Mouse (Mus musculus): Measurements from ENCODE around the gene Ankar. TPM values are rescaled to one million over a fixed set of nuclear protein-coding genes. Genes with fewer than 3 reads are reported as not detected.

Gene Ankar
- polyA plus RNA-seq, 1 experiment = not detected

DNA sequence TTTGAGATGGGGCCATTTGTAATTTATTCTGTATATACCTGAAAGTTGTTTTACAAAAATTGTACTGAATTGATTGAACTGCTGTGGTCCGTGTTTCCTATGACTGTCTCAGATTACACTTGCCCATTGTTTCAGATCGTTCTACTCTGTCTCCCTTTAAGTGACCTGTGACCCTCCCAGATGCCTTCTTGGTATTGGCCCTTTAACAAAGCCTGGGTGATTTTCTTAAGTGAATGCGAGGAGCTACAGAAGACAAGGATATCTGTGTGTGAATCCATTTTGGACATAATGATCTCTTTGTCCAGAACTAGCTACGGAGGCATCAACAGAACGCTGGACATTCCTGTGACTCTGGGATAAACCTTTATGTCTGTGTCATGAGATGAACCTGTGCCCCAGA, 65.2 kb downstream of the Ankar start:
- WGBS = 59% methylated on average over 5 of the region's 5 CpGs
- H3K4me1 ChIP-seq (ENCODE audit: control insufficient read depth, insufficient read depth, low read length) = no peaks in the 10 kb centered on the region
- H3K27me3 ChIP-seq (replicated peaks; ENCODE audit: control insufficient read depth, insufficient read depth, low read length) = no peaks in the 10 kb centered on the region
- no peak overlapping the region for H3K4me3 ChIP-seq (ENCODE audit: insufficient read depth, low read depth, low read length)
- DNase-seq = no peak
- TF ChIP-seq CTCF (conservative IDR thresholded peaks at IDR 0.05; ENCODE audit: insufficient read depth, insufficient read length, low read depth, low read length) (no peak), POLR2A (IDR thresholded peaks at IDR 0.05; ENCODE audit: low read depth, low read length) (no peak)
- H3K27ac ChIP-seq (ENCODE audit: insufficient read depth, low read depth, low read length) = no peak overlapping the region
- 0 out of 2 replicates have a peak, but pooled peaks cover 2% of the 10 kb centered on the region for H3K36me3 ChIP-seq (ENCODE audit: control insufficient read depth, insufficient read depth, low read length)

DNA sequence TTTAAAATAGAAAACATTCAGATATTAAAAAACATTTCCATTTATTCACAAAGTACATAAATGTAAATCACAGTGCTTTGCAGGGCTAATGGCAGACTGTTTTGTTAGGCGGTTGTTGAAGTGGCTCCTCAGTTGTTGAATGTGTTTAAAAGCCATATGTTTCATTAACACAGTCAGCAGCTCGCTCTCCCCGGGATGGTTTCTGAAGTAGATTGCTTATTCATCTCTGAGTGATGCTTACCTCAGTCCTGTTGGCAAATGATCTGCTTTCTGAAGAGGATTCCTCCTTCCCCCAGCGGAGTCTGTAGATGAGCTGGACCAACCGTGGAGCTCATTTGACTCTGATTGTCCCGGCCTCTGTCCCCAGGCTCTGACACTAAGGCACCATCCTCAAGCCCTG, 88.2 kb downstream of the Ankar start:
- no peaks in the 10 kb centered on the region for H3K27me3 ChIP-seq (replicated peaks; ENCODE audit: control insufficient read depth, insufficient read depth, low read length)

GRCm38 (mm10) chr1:72609887-72610877, 90.2 kb downstream of the Ankar start:
- 81% methylated on average over 23 of the region's 23 CpGs for WGBS
- H3K36me3 ChIP-seq (ENCODE audit: control insufficient read depth, insufficient read depth, low read length) = no peaks in the 10 kb centered on the region; the same call in none of the 2 replicates
- TF ChIP-seq CTCF (conservative IDR thresholded peaks at IDR 0.05; ENCODE audit: insufficient read depth, insufficient read length, low read depth, low read length) (no peak; the same call in 1 of the 2 replicates), POLR2A (IDR thresholded peaks at IDR 0.05; ENCODE audit: low read depth, low read length) (no peak)
- no peaks in the 10 kb centered on the region; the same call in 1 of the 2 replicates for H3K4me1 ChIP-seq (ENCODE audit: control insufficient read depth, insufficient read depth, low read length)
- H3K4me3 ChIP-seq (ENCODE audit: insufficient read depth, low read depth, low read length) = no peak overlapping the region
- no peak overlapping the region for H3K27ac ChIP-seq (ENCODE audit: insufficient read depth, low read depth, low read length)
- no peaks in the 10 kb centered on the region for H3K27me3 ChIP-seq (replicated peaks; ENCODE audit: control insufficient read depth, insufficient read depth, low read length)
- DNase-seq = peak; percentile 75

More for the DNA sequence above, 88.2 kb downstream of the Ankar start:
- no peaks in the 10 kb centered on the region; the same call in 1 of the 2 replicates for H3K4me1 ChIP-seq (ENCODE audit: control insufficient read depth, insufficient read depth, low read length)
- H3K36me3 ChIP-seq (ENCODE audit: control insufficient read depth, insufficient read depth, low read length) = peaks cover 6% of the 10 kb centered on the region
- TF ChIP-seq POLR2A (IDR thresholded peaks at IDR 0.05; ENCODE audit: low read depth, low read length) = no peak
- no peak for TF ChIP-seq CTCF (conservative IDR thresholded peaks at IDR 0.05; ENCODE audit: insufficient read depth, insufficient read length, low read depth, low read length)
- 95% methylated on average over 6 of the region's 6 CpGs for WGBS
- DNase-seq = no peak
- no peak overlapping the region for H3K4me3 ChIP-seq (ENCODE audit: insufficient read depth, low read depth, low read length)
- H3K27ac ChIP-seq (ENCODE audit: insufficient read depth, low read depth, low read length) = no peak overlapping the region

DNA sequence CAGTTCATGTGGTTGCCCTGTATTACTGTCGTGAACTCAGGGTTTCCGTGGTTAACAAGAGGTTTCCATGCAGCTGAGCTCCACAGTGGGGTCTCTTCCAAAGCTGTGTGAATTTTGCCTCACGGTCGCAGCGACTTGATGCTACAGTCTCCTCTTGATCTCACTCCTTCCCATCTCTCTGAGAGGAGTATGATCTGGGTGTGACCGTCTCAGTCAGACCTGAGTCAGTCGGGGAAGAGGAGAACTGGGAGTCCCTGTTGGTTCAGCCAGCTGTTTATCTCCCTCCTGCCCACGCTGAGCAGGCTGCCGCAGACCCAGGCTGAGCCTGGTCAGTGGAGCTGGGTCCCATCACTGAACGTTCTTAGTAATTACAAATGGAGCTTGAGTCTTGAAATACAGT, 91.2 kb downstream of the Ankar start:
- no peak for DNase-seq
- no peaks in the 10 kb centered on the region for H3K27me3 ChIP-seq (replicated peaks; ENCODE audit: control insufficient read depth, insufficient read depth, low read length)
- H3K4me3 ChIP-seq (ENCODE audit: insufficient read depth, low read depth, low read length) = no peak overlapping the region
- 91% methylated on average over 10 of the region's 10 CpGs for WGBS
- H3K27ac ChIP-seq (ENCODE audit: insufficient read depth, low read depth, low read length) = no peak overlapping the region
- H3K4me1 ChIP-seq (ENCODE audit: control insufficient read depth, insufficient read depth, low read length) = no peaks in the 10 kb centered on the region; the same call in 1 of the 2 replicates
- TF ChIP-seq POLR2A (IDR thresholded peaks at IDR 0.05; ENCODE audit: low read depth, low read length) (no peak), CTCF (conservative IDR thresholded peaks at IDR 0.05; ENCODE audit: insufficient read depth, insufficient read length, low read depth, low read length) (no peak)
- no peaks in the 10 kb centered on the region; the same call in none of the 2 replicates for H3K36me3 ChIP-seq (ENCODE audit: control insufficient read depth, insufficient read depth, low read length)

GRCm38 (mm10) chr1:72606186-72606673, 94.1 kb downstream of the Ankar start:
- Histone ChIP-seq H3K36me3 (ENCODE audit: control insufficient read depth, insufficient read depth, low read length) (no peaks in the 10 kb centered on the region; the same call in 1 of the 2 replicates), H3K4me3 (ENCODE audit: insufficient read depth, low read depth, low read length) (no peak overlapping the region), H3K27ac (ENCODE audit: insufficient read depth, low read depth, low read length) (no peak overlapping the region), H3K27me3 (replicated peaks; ENCODE audit: control insufficient read depth, insufficient read depth, low read length) (no peaks in the 10 kb centered on the region), H3K4me1 (ENCODE audit: control insufficient read depth, insufficient read depth, low read length) (no peaks in the 10 kb centered on the region; the same call in 1 of the 2 replicates)
- TF ChIP-seq POLR2A (IDR thresholded peaks at IDR 0.05; ENCODE audit: low read depth, low read length) (no peak), CTCF (conservative IDR thresholded peaks at IDR 0.05; ENCODE audit: insufficient read depth, insufficient read length, low read depth, low read length) (no peak)
- 60% methylated on average over 12 of the region's 12 CpGs for WGBS
- DNase-seq = no peak

GRCm38 (mm10) chr1:72602803-72603202, 97.6 kb downstream of the Ankar start:
- no peaks in the 10 kb centered on the region for H3K27me3 ChIP-seq (replicated peaks; ENCODE audit: control insufficient read depth, insufficient read depth, low read length)
- peaks cover 16% of the 10 kb centered on the region for H3K4me1 ChIP-seq (ENCODE audit: control insufficient read depth, insufficient read depth, low read length)
- no peak overlapping the region for H3K27ac ChIP-seq (ENCODE audit: insufficient read depth, low read depth, low read length)
- WGBS = 94% methylated on average over 5 of the region's 5 CpGs
- H3K4me3 ChIP-seq (ENCODE audit: insufficient read depth, low read depth, low read length) = no peak overlapping the region
- DNase-seq = no peak
- no peak for TF ChIP-seq POLR2A (IDR thresholded peaks at IDR 0.05; ENCODE audit: low read depth, low read length)
- TF ChIP-seq CTCF (conservative IDR thresholded peaks at IDR 0.05; ENCODE audit: insufficient read depth, insufficient read length, low read depth, low read length) = no peak
- H3K36me3 ChIP-seq (ENCODE audit: control insufficient read depth, insufficient read depth, low read length) = no peaks in the 10 kb centered on the region

- H3K27ac ChIP-seq (ENCODE audit: insufficient read depth, low read depth, low read length) = no peak overlapping the region
- peaks cover 16% of the 10 kb centered on the region for H3K4me1 ChIP-seq (ENCODE audit: control insufficient read depth, insufficient read depth, low read length)
- no peaks in the 10 kb centered on the region for H3K36me3 ChIP-seq (ENCODE audit: control insufficient read depth, insufficient read depth, low read length)
- 92% methylated on average over 5 of the region's 5 CpGs for WGBS
- H3K4me3 ChIP-seq (ENCODE audit: insufficient read depth, low read depth, low read length) = no peak overlapping the region
- H3K27me3 ChIP-seq (replicated peaks; ENCODE audit: control insufficient read depth, insufficient read depth, low read length) = no peaks in the 10 kb centered on the region
- DNase-seq = no peak
- TF ChIP-seq CTCF (conservative IDR thresholded peaks at IDR 0.05; ENCODE audit: insufficient read depth, insufficient read length, low read depth, low read length) (no peak), POLR2A (IDR thresholded peaks at IDR 0.05; ENCODE audit: low read depth, low read length) (no peak)
These were observed 98.2 kb downstream of the Ankar start for GRCm38 (mm10) chr1:72602186-72602585.
